Mouse (Mus musculus) neural tube, embryonic 11.5 days (tissue): ENCODE measurements around the gene Trim10. TPM values are rescaled to one million over a fixed set of nuclear protein-coding genes. Genes with fewer than 3 reads are reported as not detected.
A peak's percentile ranks its signal among the peaks of the same experiment; 100 is the strongest.
"Not testable (repeated sequence)": the region's sequence is repeated elsewhere in the genome, so short reads cannot be mapped to it uniquely, and the experiment has no call there.

Experiments used
- ATAC-seq: fragments of 200-750 bp; cut with Nextera tagmentation; 2 replicates; pipeline ENCODE4 v1.8.0; 2017; ENCODE audit warnings: moderate number of reproducible peaks, mild to moderate bottlenecking, moderate TSS enrichment, moderate library complexity; ENCODE audit not compliant: insufficient read depth, low FRiP score, low TSS enrichment
- DNase-seq: peaks from one replicate; pipeline ENCODE4 v3.0.0-alpha.2; 2015; ENCODE audit warnings: low spot score
- H3K27ac ChIP-seq: fragments of 300-500 bp; sonication (generic); 2 replicates; pipeline ENCODE4 v1.5.1; 2014; ENCODE audit warnings: low read depth, mild to moderate bottlenecking, low read length
- H3K27me3 ChIP-seq: fragments of 300-500 bp; sonication (generic); 2 replicates; pipeline ENCODE4 v1.6.1; 2014; ENCODE audit warnings: mild to moderate bottlenecking, low read length, mixed read lengths; ENCODE audit not compliant: control insufficient read depth, insufficient read depth
- H3K36me3 ChIP-seq: fragments of 300-500 bp; sonication (generic); 2 replicates; pipeline ENCODE4 v1.6.1; 2014; ENCODE audit warnings: mild to moderate bottlenecking, low read length, moderate library complexity, mixed read lengths; ENCODE audit not compliant: control insufficient read depth, insufficient read depth
- H3K4me1 ChIP-seq: fragments of 300-500 bp; sonication (generic); 2 replicates; pipeline ENCODE4 v1.6.1; 2014; ENCODE audit warnings: low read length, mixed read lengths; ENCODE audit not compliant: control insufficient read depth, insufficient read depth
- H3K4me2 ChIP-seq: fragments of 300-500 bp; sonication (generic); 2 replicates; pipeline ENCODE4 v1.6.1; 2014; ENCODE audit warnings: low read depth, mild to moderate bottlenecking, moderate library complexity
- H3K4me3 ChIP-seq: fragments of 300-500 bp; sonication (generic); 2 replicates; pipeline ENCODE4 v1.5.1; 2014; ENCODE audit warnings: low read depth, low read length
- H3K9ac ChIP-seq: fragments of 300-500 bp; sonication (generic); 2 replicates; pipeline ENCODE4 v1.6.1; 2014; ENCODE audit warnings: mild to moderate bottlenecking, low read length
- H3K9me3 ChIP-seq: fragments of 300-500 bp; sonication (generic); 2 replicates; pipeline ENCODE4 v1.6.1; 2016; ENCODE audit warnings: low read length; ENCODE audit not compliant: control insufficient read depth
- WGBS: fragments of 180-500 bp; shearing (Covaris S2); extraction: QIAGEN DNeasy Blood & Tissue Kit; methylation state at CpG from one replicate; pipeline ENCODE4 v1.1.7; 2014; 5-methylcytosine and 5-hydroxymethylcytosine counted together
- polyA plus RNA-seq: library from polyadenylated mRNA; unstranded; fragments of >200 nt; fragmentation: Nextera tagmentation; extraction: Ambion mirVana; gene quantifications from 2 replicates; pipeline ENCODE4 v1.2.1, GENCODE M21; 2014

The Trim10 gene
- 5.7 and 7.5 TPM in 2 replicates for polyA plus RNA-seq

GRCm38 (mm10) chr17:36869284-36869954, at the start of gene Trim10:
TSS of gene Trim10 (plus strand) at chr17:36869574.
- no peak for ATAC-seq
- H3K27ac ChIP-seq: no peak within 1 kb of the TSS

GRCm38 (mm10) chr17:36824005-36824404, 45.4 kb upstream of the Trim10 start:
- Histone ChIP-seq H3K9ac (no peak overlapping the region), H3K36me3 (no peaks in the 10 kb centered on the region), H3K4me1 (no peaks in the 10 kb centered on the region), H3K4me2 (no peak overlapping the region), H3K27ac (no peak overlapping the region), H3K27me3 (no peaks in the 10 kb centered on the region), H3K9me3 (no peaks in the 10 kb centered on the region), H3K4me3 (no peak overlapping the region)
- DNase-seq (peak; percentile 64), ATAC-seq (peak; percentile 41; the same call in 1 of the 2 replicates)

More at GRCm38 (mm10) chr17:36869284-36869954, at the start of gene Trim10:
- H3K9ac ChIP-seq: no peak within 1 kb of the TSS
- H3K4me3 ChIP-seq: no peak within 1 kb of the TSS
- 0 out of 2 replicates have a peak, but pooled peaks cover 4% of the 10 kb centered on the region for H3K27me3 ChIP-seq
- no peaks in the 10 kb centered on the region for H3K9me3 ChIP-seq
- H3K4me2 ChIP-seq: no peak within 1 kb of the TSS
- H3K36me3 ChIP-seq: no peaks in the 10 kb centered on the region
- H3K4me1 ChIP-seq: no peaks in the 10 kb centered on the region
- DNase-seq: no peak
- WGBS: 85% methylated on average over 4 of the region's 4 CpGs

- no peak for DNase-seq
- no peak overlapping the region for H3K4me2 ChIP-seq
Measured at GRCm38 (mm10) chr17:36825525-36825924, 43.8 kb upstream of the Trim10 start.

GRCm38 (mm10) chr17:36826002-36826401, 43.4 kb upstream of the Trim10 start:
- not testable (repeated sequence) for H3K4me1 ChIP-seq, H3K27me3 ChIP-seq, ATAC-seq, H3K36me3 ChIP-seq, H3K27ac ChIP-seq, H3K9me3 ChIP-seq, H3K4me2 ChIP-seq, H3K4me3 ChIP-seq, H3K9ac ChIP-seq
- WGBS: 22% methylated on average over 5 of the region's 5 CpGs
- DNase-seq: peak; percentile 46

More at GRCm38 (mm10) chr17:36825525-36825924, 43.8 kb upstream of the Trim10 start:
- no peaks in the 10 kb centered on the region for H3K36me3 ChIP-seq
- no peaks in the 10 kb centered on the region for H3K9me3 ChIP-seq
- H3K9ac ChIP-seq: no peak overlapping the region
- H3K27ac ChIP-seq: no peak overlapping the region
- no peaks in the 10 kb centered on the region for H3K27me3 ChIP-seq
- no peak; the same call in 1 of the 2 replicates for ATAC-seq
- H3K4me3 ChIP-seq: no peak overlapping the region
- WGBS: 29% methylated on average over 4 of the region's 4 CpGs
- no peaks in the 10 kb centered on the region for H3K4me1 ChIP-seq

GRCm38 (mm10) chr17:36828488-36828887, 40.9 kb upstream of the Trim10 start:
- WGBS: 88% methylated on average over 2 of the region's 2 CpGs
- DNase-seq (no peak), ATAC-seq (no peak)
- Histone ChIP-seq H3K4me2 (no peak overlapping the region), H3K27ac (no peak overlapping the region), H3K9me3 (no peaks in the 10 kb centered on the region), H3K9ac (no peak overlapping the region), H3K4me1 (no peaks in the 10 kb centered on the region), H3K27me3 (no peaks in the 10 kb centered on the region), H3K36me3 (no peaks in the 10 kb centered on the region), H3K4me3 (no peak overlapping the region)

- Histone ChIP-seq H3K4me2 (no peak overlapping the region), H3K9me3 (no peaks in the 10 kb centered on the region), H3K27me3 (no peaks in the 10 kb centered on the region), H3K9ac (no peak overlapping the region), H3K4me3 (no peak overlapping the region), H3K36me3 (no peaks in the 10 kb centered on the region), H3K4me1 (no peaks in the 10 kb centered on the region), H3K27ac (no peak overlapping the region)
- no peak for ATAC-seq
- WGBS: 85% methylated on average over 3 of the region's 3 CpGs
- no peak for DNase-seq
Measured at GRCm38 (mm10) chr17:36830470-36830869, 38.9 kb upstream of the Trim10 start.

GRCm38 (mm10) chr17:36832694-36833093, 36.7 kb upstream of the Trim10 start:
- ATAC-seq (no peak), DNase-seq (no peak)
- Histone ChIP-seq H3K4me1 (no peaks in the 10 kb centered on the region), H3K4me3 (no peak overlapping the region), H3K27me3 (no peaks in the 10 kb centered on the region), H3K9me3 (no peaks in the 10 kb centered on the region), H3K27ac (no peak overlapping the region), H3K9ac (no peak overlapping the region), H3K4me2 (no peak overlapping the region), H3K36me3 (no peaks in the 10 kb centered on the region)
- 59% methylated on average over 4 of the region's 4 CpGs for WGBS

GRCm38 (mm10) chr17:36835591-36836426, 33.6 kb upstream of the Trim10 start:
- no peak overlapping the region for H3K27ac ChIP-seq
- ATAC-seq: no peak
- WGBS: 35% methylated on average over 12 of the region's 12 CpGs

More at GRCm38 (mm10) chr17:36835591-36836426, 33.6 kb upstream of the Trim10 start:
- Histone ChIP-seq H3K4me1 (no peaks in the 10 kb centered on the region), H3K27me3 (no peaks in the 10 kb centered on the region), H3K4me3 (peak overlapping the region; percentile 56; the same call in 1 of the 2 replicates), H3K9ac (0 out of 2 replicates have a peak overlapping the region, but pooled peaks have one; percentile 10), H3K9me3 (no peaks in the 10 kb centered on the region), H3K4me2 (peak overlapping the region; percentile 57), H3K36me3 (no peaks in the 10 kb centered on the region)
- peak; percentile 44 for DNase-seq
